Mouse (Mus musculus): ENCODE data around the gene Zdhhc23. TPM values are rescaled to one million over a fixed set of nuclear protein-coding genes. Genes with fewer than 3 reads are reported as not detected.

Zdhhc23 gene
- total RNA-seq, 2 experiments from 2014 or later, result 0.49 to 0.57 TPM

- intact Hi-C loops (cut with DNase I), result no loop called here
- no peak for DNase-seq
Measured at GRCm38 (mm10) chr16:43971189-43971588, 8.4 kb downstream of the Zdhhc23 start.

GRCm38 (mm10) chr16:43970426-43970825 lies 9.2 kb downstream of the Zdhhc23 start:
- DNase-seq, result no peak
- intact Hi-C loops (cut with DNase I), result no loop called here

GRCm38 (mm10) chr16:43965781-43966389 lies 13.7 kb downstream of the Zdhhc23 start:
- intact Hi-C loops (cut with DNase I), result no loop called here
- no peak for DNase-seq

- no peak for DNase-seq
- intact Hi-C loops (cut with DNase I), result no loop called here
Measured at GRCm38 (mm10) chr16:43963780-43964179, 15.8 kb downstream of the Zdhhc23 start.

- intact Hi-C loops (cut with DNase I), result no loop called here
- no peak for DNase-seq
Measured at GRCm38 (mm10) chr16:43963291-43963690, 16.3 kb downstream of the Zdhhc23 start.

GRCm38 (mm10) chr16:43958038-43958437 lies 21.6 kb downstream of the Zdhhc23 start:
- no peak for DNase-seq
- intact Hi-C loops (cut with DNase I), result no loop called here

- no peak for DNase-seq
- intact Hi-C loops (cut with DNase I), result no loop called here
Measured at GRCm38 (mm10) chr16:43954913-43955312, 24.7 kb downstream of the Zdhhc23 start.

- DNase-seq, result peak in 1 of 2 experiments; percentile 17
- intact Hi-C loops (cut with DNase I), result no loop called here
Measured at GRCm38 (mm10) chr16:43951591-43951990, 28.0 kb downstream of the Zdhhc23 start.

- intact Hi-C loops (cut with DNase I), result no loop called here
- no peak for DNase-seq
Measured at GRCm38 (mm10) chr16:43945869-43946268, 33.7 kb downstream of the Zdhhc23 start.

GRCm38 (mm10) chr16:43945351-43945750 lies 34.2 kb downstream of the Zdhhc23 start:
- no peak for DNase-seq
- intact Hi-C loops (cut with DNase I), result no loop called here

GRCm38 (mm10) chr16:43940846-43941245 lies 38.7 kb downstream of the Zdhhc23 start:
- intact Hi-C loops (cut with DNase I), result no loop called here
- no peak for DNase-seq

GRCm38 (mm10) chr16:43935892-43936291 lies 43.7 kb downstream of the Zdhhc23 start:
- no peak for DNase-seq
- intact Hi-C loops (cut with DNase I), result no loop called here

- intact Hi-C loops (cut with DNase I), result no loop called here
- no peak for DNase-seq
Measured at GRCm38 (mm10) chr16:43935367-43935766, 44.2 kb downstream of the Zdhhc23 start.

- DNase-seq, result no peak
- intact Hi-C loops (cut with DNase I), result no loop called here
Measured at GRCm38 (mm10) chr16:43934856-43935255, 44.7 kb downstream of the Zdhhc23 start.

GRCm38 (mm10) chr16:43933041-43933440 lies 46.5 kb downstream of the Zdhhc23 start:
- no peak for DNase-seq
- intact Hi-C loops (cut with DNase I), result no loop called here

GRCm38 (mm10) chr16:43932319-43932718 lies 47.3 kb downstream of the Zdhhc23 start:
- no peak for DNase-seq
- intact Hi-C loops (cut with DNase I), result no loop called here

GRCm38 (mm10) chr16:43931502-43931901 lies 48.1 kb downstream of the Zdhhc23 start:
- intact Hi-C loops (cut with DNase I), result no loop called here
- no peak for DNase-seq

GRCm38 (mm10) chr16:43930577-43930976 lies 49.0 kb downstream of the Zdhhc23 start:
- no peak for DNase-seq
- intact Hi-C loops (cut with DNase I), result no loop called here

- DNase-seq, result no peak
- intact Hi-C loops (cut with DNase I), result no loop called here
Measured at GRCm38 (mm10) chr16:43926341-43926859, 53.2 kb downstream of the Zdhhc23 start, which contains the start of gene Qtrt2. Gene Qtrt2 (minus strand): TSS chr16:43926809.

- intact Hi-C loops (cut with DNase I), result no loop called here
- DNase-seq, result no peak
Measured at GRCm38 (mm10) chr16:43925846-43926245, 53.7 kb downstream of the Zdhhc23 start.

GRCm38 (mm10) chr16:43925001-43925558 lies 54.5 kb downstream of the Zdhhc23 start:
- intact Hi-C loops (cut with DNase I), result no loop called here
- no peak for DNase-seq

- DNase-seq, result no peak
- intact Hi-C loops (cut with DNase I), result no loop called here
Measured at GRCm38 (mm10) chr16:43922630-43923029, 57.0 kb downstream of the Zdhhc23 start.

Measured in heart, postnatal 14 days (tissue).